Mouse (Mus musculus): ENCODE measurements at regions not wholly inside any gene's neighbourhood (a gene's known extent, or its start where the extent isn't known, plus 50 kb on each side); places are given as distances from the start of the nearest gene placed in this dataset.

DNA sequence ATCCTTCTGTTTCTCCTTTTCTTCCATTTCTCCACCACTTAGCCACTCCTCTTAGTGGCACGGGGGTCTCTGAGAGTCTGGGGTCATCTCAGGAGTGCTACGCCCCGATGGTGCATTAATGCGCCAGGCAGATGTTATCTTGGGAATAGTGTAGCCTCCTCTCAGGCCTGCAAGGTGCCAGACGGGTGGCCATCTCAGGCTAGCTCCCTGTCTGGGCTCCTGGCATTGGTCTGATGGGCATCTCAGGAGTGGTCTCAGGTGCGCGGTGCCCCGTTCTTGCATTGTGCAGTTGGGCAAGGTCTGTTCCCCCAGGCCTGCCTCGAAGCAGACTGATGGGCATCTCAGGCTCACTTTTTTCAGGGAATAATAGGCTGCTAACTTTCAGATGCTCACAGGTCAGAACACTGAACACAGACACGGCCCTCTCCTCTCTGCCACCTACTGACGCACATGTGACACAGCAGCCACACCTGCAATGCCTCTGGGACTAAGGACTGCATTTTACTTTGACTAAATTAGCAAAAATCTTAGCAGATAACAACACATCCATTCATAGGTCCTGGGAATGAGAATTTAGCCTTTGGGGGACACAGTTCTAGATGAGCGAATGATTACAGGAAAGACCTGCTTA lies 298.0 kb downstream of the Etnk1 start:
- no peak for TF ChIP-seq CTCF (IDR thresholded peaks at IDR 0.05; ENCODE audit: control insufficient read depth, insufficient read depth, insufficient read length)
- no peak for TF ChIP-seq CEBPB (IDR thresholded peaks at IDR 0.05; ENCODE audit: low read depth)
- TF ChIP-seq USF1 (IDR thresholded peaks at IDR 0.05; ENCODE audit: low read depth) = no peak
- TF ChIP-seq MAX (IDR thresholded peaks at IDR 0.05) = no peak
- no peak for TF ChIP-seq MYOG (IDR thresholded peaks at IDR 0.05; ENCODE audit: control insufficient read depth, extremely low read depth, insufficient read length)
- no peak for TF ChIP-seq MYOD1 (IDR thresholded peaks at IDR 0.05; ENCODE audit: control insufficient read depth, insufficient read length, low read depth)
